Mouse (Mus musculus): ENCODE data around the gene Zdhhc8.

Zdhhc8 gene

DNA sequence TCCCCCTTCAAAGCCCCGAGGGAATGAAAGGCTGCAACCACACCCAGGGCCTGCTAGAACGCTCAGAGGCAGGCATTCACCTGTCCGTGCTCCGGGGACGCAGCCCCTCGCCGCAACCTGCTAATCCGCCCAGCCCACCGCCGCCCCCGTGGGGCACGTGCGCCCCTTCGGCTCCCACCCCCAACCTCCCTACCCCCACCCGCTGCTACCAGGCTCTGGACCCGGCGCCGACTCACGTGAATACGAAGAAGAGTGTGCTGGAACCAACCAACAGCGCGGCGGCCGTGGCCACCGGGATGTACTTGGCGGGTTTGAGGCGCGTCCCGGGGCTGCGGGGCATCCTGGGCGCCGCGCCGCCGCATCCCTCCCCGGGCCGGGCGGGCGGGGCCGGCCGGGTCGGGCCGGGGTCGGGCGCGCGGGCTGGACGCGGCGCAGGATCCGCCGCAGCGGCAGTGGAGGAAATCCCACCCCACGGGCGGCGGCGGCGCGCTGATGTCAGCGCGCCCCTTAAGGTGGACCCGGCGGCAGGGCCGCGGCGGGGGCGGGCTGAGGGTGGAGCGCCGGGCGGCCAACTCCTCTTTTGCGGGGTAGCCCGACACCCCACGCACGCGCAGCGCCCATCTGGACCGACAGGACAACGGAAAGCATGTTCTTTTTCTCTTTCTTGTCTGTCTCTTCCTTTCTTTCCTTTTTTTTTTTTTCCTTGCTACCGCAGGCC, at the start of gene Zdhhc8:
Gene Zdhhc8 (minus strand): TSS at position 466 of the 718 bp plus-strand sequence.
- DNase-seq: peak; percentile 54 to 71

DNA sequence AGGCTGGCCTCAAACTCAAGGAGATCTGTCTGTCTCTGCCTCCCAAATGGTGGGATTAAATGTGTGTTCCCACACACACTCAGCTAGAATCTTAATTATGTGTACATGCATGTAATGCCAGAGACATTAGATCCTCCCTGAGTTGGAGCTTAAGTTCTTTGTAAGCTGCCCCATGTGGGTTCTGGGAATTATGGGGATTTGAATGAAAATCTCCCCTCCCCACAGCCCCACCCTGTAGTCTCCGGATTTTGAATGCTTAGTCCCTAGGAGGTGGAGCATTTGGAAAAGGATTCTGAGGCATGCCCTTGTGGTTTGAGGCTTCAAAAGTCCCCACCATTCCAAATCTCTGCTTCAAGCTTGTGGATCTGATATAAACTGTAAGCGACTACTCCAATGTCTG, 40.2 kb upstream of the Zdhhc8 start:
- DNase-seq: no peak

DNA sequence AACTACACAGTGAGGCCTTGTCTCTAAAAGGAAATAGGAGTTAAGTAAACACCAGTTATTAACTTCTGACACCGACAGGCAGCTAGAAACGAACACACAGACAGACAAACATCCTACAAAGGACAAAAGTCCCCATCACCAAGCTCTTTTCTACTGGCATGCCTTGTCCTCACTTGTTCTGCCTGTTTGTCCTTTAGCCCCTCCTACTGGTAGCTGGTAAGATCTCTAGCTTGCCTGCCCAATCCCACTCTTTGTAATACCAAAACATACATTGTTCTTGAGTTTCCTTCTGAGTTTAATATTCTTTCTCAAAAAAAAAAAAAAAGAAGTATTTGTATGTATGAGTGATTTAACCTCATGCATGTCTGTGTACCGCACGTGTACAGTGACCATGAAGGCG, 33.2 kb upstream of the Zdhhc8 start:
- DNase-seq: no peak

DNA sequence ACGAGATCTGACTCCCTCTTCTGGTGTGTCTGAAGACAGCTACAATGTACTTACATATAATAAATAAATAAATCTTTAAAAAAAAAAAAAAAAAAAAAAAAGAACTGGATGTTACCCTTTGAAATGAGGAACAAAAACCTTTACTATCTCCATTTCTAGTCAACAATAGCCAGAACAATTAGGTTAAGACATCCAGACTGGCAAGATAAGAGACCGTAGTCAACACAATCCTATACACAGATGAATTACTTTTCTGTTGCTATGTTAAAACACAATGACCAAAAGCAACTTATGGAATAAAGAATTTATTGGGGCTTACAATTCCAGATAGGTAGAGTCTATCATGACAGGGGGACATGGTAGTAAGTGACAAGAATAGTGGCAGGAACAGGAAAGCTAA, 30.1 kb upstream of the Zdhhc8 start:
- no peak for DNase-seq

DNA sequence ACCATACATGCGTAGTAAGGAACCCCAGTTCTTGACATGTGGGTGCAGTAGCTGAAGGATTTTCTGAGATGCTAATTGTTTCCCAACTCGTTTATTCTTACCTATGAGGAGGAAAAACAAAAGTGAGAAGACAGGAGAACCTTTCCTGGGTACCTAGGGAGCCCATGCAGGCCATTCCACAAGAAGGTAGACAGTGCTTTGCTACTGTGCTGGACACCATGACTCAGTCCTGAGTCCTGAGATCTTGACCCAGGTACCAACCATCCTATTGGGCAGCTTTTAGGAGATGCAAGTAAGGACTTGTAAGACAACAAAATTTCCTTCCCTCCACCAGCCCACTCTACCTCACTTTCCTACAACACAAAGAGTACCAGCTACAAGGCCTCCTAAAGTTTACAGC, 23.3 kb upstream of the Zdhhc8 start, which contains the start of gene Gm49776:
Gene Gm49776 (minus strand): TSS at position 101 of the 400 bp plus-strand sequence.
- no peak for DNase-seq

DNA sequence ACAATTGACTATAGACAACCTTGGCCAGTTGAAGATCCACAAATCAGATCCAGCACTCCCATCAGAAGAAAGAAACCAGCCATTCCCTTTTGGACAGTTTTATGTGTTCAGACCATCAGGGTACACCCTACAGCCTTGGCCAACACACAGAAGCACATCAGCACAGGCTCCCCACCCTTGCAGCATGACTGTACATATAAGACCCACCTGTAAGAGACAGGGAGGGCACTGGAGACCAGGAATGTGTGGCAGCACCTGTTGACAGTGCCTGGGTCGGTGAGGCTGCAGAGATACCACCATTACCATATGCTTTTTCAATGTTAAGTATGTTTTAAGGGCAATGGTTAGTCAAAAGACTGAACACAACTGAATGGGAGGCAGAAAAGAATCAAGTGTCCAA, 18.9 kb upstream of the Zdhhc8 start:
- no peak for DNase-seq

DNA sequence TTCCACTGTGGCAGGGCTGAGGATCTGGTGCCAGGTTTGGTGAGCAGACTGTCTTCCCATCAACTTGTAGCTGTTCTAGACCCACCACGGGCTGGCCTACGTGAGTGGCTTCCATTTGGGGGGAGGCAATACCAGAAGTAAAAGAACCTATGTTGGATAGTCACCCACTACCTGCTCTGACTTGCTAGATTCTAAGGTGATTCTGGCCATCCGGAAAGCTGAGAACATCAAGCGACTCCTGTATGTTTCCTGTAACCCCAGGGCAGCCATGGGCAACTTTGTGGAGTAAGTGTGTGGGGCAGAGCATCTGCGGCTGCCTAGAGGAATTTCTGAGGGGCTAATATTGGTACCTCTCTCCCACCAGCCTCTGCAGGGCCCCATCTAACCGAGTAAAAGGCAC, 17.8 kb upstream of the Zdhhc8 start:
- DNase-seq: no peak

DNA sequence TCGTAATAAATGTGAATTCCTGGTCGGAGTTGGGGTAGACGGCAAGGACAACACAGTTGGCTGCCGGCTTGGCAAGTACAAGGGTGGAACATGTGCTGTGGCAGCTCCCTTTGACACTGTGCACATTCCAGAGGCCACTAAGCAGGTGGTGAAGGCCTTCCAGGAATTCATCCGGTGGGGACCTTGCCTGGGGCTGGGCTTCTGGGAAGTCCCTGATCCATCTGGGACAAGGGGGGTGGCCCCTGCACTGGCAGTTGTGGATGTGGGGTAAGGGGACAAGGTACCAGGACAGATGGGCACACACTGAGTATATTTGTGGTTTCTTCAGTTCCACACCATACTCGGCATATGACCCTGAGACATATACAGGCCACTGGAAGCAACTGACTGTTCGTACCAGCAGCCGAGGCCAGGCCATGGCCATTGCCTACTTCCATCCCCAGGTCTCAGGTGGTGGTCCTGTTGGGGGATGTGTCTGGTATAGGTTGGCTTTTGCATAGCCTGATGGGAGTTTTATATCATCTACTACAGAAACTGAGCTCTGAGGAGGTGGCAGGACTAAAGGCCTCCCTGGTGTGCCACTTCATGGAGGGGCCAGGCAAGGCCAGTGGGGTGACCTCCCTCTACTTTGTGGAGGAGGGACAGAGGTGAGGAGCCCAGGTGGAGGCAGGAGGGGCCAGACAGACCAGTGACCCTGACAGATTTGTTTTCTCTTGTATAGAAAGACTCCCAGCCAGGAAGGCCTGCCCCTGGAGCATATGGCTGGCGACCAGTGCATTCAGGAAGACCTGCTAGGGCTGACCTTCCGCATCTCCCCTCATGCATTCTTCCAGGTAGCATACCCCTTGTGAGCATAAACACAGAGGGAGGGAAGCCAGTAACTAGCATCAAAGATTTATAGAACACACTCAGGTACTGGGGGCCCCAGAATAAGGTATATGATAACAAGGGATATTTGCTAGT, 16.2 kb upstream of the Zdhhc8 start:
- DNase-seq: no peak

DNA sequence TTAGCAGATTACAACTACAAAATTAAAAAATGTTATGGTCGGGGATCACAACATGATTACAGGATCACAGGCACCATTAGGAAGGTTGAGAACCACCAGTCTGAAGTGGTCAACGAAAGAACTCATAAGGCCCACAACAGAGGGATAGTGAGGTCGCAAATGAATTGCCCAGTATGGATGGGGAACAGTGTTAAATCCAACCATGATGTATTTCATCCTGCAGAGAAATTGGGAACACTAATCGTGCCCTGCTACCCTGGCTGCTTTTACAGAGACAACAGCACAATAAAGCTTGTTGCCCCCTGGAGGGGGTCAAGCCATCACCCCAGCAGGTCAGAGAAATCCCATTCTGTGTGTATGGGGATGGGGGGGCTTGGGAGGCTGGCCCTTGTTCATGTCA, 15.3 kb upstream of the Zdhhc8 start:
- DNase-seq: no peak

DNA sequence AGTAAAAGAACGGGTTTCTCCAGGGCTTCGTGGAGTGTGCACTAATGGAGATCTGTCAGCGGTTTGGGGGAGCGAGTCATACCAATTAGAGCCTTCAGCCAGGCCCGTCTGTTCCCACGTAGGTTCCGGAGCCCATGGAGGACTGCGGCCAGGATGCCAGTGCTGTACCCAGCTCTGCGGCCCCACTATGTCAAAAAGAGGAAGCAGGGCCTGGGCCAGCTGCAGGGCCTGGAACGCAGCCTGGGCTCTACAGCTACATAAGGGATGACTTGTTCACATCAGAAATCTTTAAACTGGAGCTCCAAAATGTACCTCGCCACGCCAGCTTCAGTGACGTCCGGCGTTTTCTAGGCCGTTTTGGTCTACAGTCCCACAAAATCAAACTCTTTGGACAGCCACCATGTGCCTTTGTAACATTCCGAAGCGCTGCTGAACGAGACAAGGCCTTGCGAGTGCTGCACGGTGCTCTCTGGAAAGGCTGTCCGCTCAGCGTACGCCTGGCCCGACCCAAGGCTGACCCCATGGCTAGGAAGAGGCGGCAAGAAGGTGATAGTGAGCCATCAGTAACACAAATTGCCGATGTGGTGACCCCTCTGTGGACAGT, 14.5 kb upstream of the Zdhhc8 start:
- DNase-seq: peak; percentile 21 to 28

DNA sequence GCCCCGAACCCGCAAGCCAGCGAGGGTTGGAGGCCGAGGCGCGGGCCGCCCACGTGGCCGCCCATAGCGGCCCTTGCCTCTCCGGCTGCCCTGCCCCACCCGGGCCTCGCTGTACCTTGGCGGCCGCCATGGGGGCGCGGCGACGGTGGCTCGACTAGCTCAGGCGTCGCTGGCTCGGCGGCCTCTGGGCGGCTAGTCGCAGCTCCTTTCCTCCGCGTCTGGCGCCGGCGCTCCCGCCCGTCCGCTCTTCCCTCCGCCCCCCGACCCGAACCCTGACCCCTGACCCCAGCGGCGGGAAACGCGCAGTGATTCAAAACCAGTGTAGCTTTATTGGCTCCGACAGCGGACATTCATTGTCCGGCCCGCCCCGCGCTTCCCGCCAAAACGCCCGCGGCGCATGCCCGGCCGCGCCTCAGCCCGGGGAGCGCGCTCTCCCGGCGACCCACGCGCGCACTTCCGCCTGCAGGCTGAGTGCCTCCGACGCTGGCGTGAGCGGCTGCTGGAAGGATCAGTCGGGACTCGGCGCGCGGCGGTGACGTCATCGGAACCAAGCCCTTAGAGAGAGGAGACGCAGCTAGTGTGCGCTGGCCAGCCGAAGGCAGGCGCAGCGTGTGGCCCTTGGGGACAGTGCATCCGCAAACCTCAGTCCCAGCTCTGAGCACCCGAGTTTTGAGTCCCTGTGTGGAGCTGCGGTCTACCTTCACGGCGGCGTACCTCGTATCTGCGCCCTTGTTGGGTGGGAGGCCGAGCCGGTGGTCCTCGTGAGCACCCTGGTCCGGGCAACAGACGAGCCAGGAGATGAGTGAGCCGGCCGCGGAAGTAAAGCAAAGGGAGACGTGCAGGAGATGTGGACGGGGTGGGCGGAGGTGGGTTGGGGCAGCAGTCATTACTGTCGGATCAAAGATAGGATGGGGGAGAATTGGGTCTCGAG, 13.8 kb upstream of the Zdhhc8 start, which contains the start of the genes Trmt2a and Ranbp1:
Gene Trmt2a (plus strand): TSS at position 247 of the 931 bp plus-strand sequence.
Gene Ranbp1 (minus strand): TSS at position 300 of the 931 bp plus-strand sequence.
- peak; percentile 97 for DNase-seq

DNA sequence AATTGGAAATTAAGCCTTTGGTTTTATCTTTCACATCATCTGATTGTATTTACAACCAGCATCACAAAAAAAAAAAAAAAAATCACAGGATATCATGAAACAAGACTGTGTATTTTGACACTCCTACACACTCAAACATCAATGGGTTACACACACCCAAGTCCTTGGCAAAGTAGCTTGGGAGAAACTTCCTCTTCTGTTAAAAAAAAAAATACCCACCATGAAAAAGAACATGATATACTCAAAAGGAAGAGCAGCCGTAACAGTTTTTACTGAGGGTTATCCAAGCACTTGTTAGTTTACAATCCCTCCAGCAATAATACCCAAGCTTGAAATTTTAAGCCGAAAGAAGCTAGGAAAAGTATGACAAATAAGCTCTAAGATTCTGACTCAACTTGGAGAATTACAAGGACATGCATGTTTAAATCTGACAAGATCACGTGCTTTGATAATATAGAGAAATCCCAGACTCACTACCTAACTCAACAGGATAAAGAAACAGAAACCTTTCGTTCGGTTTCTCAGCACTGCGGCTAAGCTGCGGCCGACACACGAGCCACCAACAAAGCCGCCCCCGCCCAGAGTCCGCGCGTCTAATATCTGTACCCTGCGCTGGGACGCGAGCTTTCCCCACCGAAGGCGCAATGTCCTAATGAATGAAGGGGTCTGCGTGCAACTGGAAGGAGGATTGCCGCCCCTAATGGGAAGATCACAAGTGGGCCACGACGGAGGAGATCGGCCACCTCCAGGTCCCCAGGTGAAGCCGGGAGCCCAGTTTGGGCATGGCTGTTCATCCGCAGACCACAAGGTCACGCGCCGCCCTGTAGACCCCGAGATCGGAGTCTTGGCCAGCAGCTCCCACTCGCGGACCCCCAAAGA, 12.8 kb upstream of the Zdhhc8 start:
- no peak for DNase-seq

DNA sequence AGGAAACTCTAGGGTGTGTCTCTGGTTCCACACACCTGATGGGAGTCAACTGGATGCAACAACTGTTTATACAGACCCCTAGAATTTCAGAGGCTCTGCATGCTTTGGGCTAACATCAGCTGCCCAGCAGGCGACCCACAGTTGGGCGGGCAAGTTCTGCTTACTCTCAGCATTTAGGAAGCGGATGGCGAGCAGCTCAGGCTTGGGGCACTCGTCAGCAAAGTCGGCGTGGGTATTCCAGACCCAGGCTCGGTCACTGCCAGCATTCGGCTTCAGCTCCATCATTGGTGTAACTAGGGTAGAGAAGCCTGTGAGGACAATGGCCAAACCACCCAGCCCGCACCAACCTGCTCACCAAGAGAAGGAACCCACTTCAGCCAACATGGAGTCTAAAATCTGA, 6.6 kb upstream of the Zdhhc8 start:
- DNase-seq: no peak

DNA sequence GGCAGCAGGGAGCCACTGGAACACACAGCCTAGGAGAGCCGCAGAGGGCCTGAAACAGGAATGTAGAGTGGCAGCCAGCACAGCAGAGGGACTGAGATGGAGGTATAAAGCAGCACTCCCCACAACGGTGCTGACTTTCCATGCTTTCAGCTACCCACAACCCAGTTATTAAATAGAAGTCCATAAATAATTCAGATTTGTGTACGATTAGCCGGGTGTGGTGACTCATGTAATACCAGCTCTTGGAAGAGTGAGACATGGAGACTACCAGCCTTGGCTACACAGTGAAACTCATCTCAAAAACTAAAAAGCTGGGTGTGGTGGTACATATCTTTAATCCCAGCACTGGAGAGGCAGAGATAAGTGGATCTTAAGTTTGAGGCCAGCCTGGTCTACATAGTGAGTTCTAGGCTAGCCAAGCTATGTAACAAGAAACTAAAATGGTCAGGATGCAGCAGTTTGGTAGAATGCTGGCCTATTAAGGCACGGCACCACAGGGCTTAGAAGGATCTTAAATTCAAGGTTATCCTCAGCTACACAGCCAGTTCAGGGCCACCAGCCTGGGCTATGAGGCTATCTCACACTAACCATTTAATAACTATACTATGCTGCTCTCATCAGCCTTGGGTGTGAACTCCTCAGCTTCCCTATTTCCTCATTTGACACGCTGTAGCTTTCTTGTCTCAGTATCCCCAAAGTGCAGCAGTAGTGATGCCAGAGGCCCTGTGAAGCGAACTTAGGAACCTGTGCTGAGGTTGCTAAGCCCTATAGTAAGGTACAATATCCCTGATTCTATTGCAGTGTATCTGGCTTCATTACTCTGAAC, 2.0 kb upstream of the Zdhhc8 start:
- no peak for DNase-seq

DNA sequence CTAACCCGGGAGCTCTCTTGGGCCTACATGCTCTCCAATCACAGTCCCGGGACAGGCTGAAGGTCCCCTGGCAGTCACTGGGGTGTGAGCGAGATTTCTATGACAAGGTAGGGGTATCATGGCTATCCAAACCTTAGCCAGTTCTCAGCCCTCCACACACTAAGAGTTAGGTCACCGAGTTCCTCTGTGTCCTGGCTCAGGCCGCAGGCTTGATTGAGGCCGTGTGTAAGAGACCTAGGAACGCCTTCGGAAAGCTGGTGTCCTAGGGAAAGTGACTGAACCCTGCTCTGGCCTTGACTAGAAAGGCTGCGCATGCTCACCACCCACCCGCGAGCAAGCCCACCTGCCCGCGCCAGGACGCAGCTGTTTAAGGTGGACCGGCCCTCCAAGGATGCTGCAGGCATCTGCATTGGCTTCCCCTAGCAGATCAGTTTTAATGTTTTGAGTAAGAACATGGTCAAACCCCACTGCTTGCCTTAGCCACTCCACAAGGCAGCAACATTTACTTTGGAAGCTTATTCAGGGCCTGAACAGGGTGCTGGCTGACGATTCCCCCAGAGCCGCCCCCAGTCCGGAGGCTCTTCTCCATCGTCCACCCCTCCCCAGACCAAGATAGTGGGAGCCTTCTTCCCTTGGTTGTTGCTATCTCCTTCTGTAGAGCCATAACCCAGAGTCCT, 591 bp upstream of the Zdhhc8 start:
- peak; percentile 61 to 71 for DNase-seq

DNA sequence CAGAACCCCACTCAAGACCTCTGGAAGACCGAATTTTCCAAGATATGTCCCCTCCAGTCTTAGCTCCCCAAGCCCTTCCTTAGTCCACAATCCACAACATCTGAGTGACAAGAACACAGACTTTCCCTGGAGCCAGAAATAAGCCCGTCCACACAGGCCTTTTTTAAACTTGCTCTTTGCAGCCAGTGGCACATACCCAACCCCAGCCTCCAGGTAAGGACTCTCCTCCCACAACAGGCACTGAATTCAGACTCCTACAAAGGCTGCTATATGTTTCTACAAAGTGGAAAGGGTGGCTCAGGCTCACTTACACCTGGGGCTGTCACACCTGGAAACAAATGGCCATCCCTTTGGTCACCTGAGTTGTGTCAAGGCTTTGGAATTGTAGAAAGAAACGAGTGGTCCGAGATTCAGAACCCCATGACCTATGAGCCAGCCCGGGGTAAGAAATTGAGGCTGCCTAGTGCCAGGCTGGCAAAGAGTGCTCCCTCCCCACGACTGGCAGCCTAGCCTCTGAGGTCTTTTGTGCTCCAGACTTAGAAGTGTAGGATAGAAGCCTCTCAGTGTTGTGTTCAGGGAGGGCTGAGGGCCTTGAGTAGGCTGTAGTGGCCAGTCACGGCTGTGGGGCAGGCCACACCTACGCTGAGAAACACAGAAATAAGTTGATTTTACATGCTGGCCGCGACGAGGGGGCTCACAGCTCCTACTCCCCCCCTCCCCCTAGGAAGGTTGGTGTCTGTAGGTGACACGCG, 841 bp downstream of the Zdhhc8 start:
- DNase-seq: peak; percentile 13 to 18

DNA sequence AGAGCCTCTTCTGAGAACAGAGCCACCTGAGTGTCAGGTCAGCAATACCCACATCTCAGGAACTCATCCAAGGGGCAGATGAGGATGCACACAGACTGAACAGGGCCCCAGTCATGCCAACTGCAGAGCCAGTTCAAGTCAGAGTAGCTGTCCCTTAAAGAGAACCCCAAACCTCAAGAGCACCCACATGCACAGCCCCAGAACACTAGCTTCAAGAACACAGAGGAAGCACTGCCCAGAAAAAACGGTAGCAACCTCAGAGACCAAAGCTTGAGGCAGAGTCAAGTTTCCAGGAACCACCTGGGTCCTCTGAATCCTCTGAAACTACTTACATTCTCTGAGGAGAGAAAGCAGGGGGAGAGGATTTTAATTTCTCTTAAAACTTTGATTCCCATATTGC, 1.5 kb downstream of the Zdhhc8 start:
- no peak for DNase-seq

DNA sequence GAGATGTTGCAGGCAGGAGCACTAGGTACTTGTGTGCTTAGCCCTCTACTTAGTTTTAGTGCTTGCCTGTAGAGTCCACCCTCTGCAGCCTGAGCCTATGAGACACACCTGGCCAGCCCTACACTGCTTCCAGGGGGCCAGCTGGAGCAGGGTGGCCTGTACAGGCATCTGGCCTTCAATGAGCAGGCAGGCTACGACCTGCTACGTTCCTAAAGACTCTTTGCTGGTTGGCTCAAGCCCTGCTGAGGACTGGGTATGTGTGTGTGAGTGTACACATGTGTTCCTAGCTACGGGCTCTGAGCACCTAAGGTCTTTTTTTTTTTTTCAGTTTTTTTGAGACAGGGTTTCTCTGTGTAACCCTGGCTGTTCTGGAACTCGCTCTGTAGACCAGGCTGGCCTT, 3.5 kb downstream of the Zdhhc8 start:
- no peak for DNase-seq

DNA sequence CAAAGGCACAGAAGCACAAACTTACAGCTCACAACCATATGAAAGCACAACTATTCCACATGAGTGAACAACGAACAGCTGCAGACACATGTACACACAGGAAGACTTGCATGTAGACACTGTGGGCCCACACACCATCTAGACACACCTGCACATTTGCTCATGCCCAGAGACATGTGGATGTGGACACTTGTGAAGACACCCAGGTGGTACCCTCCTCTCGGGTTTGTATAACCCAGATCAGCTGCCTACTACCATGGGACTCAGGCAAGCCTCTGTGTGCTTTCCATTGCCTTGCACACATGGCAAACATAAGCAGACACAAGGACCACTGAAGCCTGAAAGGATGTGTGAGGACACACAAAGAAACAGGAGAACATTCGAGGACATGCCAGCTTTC, 3.9 kb downstream of the Zdhhc8 start:
- no peak for DNase-seq

Measured in kidney, adult 8-10 months (tissue).